ENCODE assay signal across 8 mouse cellular contexts in genomic region chr10:95415159-95415532, GRCm38 (mm10). TPM values are rescaled to one million over a fixed set of nuclear protein-coding genes. Genes with fewer than 3 reads are reported as not detected.
DNase-seq lines count a peak whose midpoint lies in the region; ATAC-seq and TF ChIP-seq lines count a peak whose summit lies in the region.

No protein-coding gene starts in this region.

- H3K36me3 ChIP-seq in heart, embryonic 16.5 days (ENCODE audit: control insufficient read depth, insufficient read depth) = peaks cover 11% of the 10 kb centered on the region; the same call in 1 of the 2 replicates
- no peaks in the 10 kb centered on the region for H3K36me3 ChIP-seq in liver, embryonic 11.5 days (ENCODE audit: control insufficient read depth, insufficient read depth, low read length)
- peaks cover 6% of the 10 kb centered on the region; the same call in 1 of the 2 replicates for H3K36me3 ChIP-seq in neural tube, embryonic 15.5 days

- no peak for DNase-seq in layer of hippocampus, adult 2 months (ENCODE audit: low spot score in 2 of 2)
- no peak for DNase-seq in layer of hippocampus, adult 9-10 months (ENCODE audit: low spot score)
- DNase-seq in liver, embryonic 11.5 days (ENCODE audit: low spot score) = no peak
- no peak for DNase-seq in layer of hippocampus, adult 9-11 months

- H3K4me2 ChIP-seq in heart, embryonic 16.5 days (ENCODE audit: low read depth, low read length) = peak overlapping the region; percentile 89
- H3K4me2 ChIP-seq in liver, embryonic 11.5 days = peak overlapping the region; percentile 99
- peak overlapping the region; percentile 97 for H3K4me2 ChIP-seq in neural tube, embryonic 15.5 days

- H3K4me3 ChIP-seq in layer of hippocampus, adult 2 months = peak overlapping the region; percentile 79
- peak overlapping the region; percentile 84 for H3K4me3 ChIP-seq in brown adipose tissue, adult 24 weeks (ENCODE audit: insufficient read depth, low read depth, low read length)
- peak overlapping the region; percentile 63 for H3K4me3 ChIP-seq in heart, embryonic 16.5 days (ENCODE audit: low read length)
- peak overlapping the region; percentile 78 for H3K4me3 ChIP-seq in liver, embryonic 11.5 days (ENCODE audit: low read depth, low read length)
- H3K4me3 ChIP-seq in neural tube, embryonic 15.5 days (replicated peaks) = peak overlapping the region; percentile 90

- H3K4me1 ChIP-seq in brown adipose tissue, adult 24 weeks (ENCODE audit: control insufficient read depth, insufficient read depth, insufficient read length, low read length) = no peaks in the 10 kb centered on the region
- H3K4me1 ChIP-seq in heart, embryonic 16.5 days (ENCODE audit: control insufficient read depth, insufficient read depth, low read length) = peaks cover 8% of the 10 kb centered on the region
- peaks cover 15% of the 10 kb centered on the region for H3K4me1 ChIP-seq in liver, embryonic 11.5 days (replicated peaks; ENCODE audit: control insufficient read depth, insufficient read depth, low read length)
- H3K4me1 ChIP-seq in neural tube, embryonic 15.5 days = peaks cover 43% of the 10 kb centered on the region

- H3K27ac ChIP-seq in layer of hippocampus, adult 2 months = peak overlapping the region; percentile 83
- peak overlapping the region; percentile 1; the same call in 1 of the 2 replicates for H3K27ac ChIP-seq in brown adipose tissue, adult 24 weeks (replicated peaks; ENCODE audit: low read depth, low read length)
- H3K27ac ChIP-seq in heart, embryonic 16.5 days (ENCODE audit: low read length) = peak overlapping the region; percentile 76
- H3K27ac ChIP-seq in liver, embryonic 11.5 days (ENCODE audit: low read depth, low read length) = no peak overlapping the region
- peak overlapping the region; percentile 93 for H3K27ac ChIP-seq in neural tube, embryonic 15.5 days (replicated peaks)

- no peak for ATAC-seq in heart, embryonic 16.5 days (replicated peaks; ENCODE audit: extremely low read depth, insufficient read depth, low FRiP score)
- ATAC-seq in liver, embryonic 11.5 days (replicated peaks; ENCODE audit: low FRiP score) = no peak
- ATAC-seq in neural tube, embryonic 15.5 days (ENCODE audit: low FRiP score) = 0 out of 2 replicates have a peak, but pooled peaks have one; percentile 0
- no peak for ATAC-seq in granulocyte monocyte progenitor cell, adult 5-6 weeks (replicated peaks; ENCODE audit: poor library complexity, severe bottlenecking)

- WGBS in heart, embryonic 16.5 days = 0% methylated on average over 15 of the region's 15 CpGs
- 1% methylated on average over 15 of the region's 15 CpGs for WGBS in liver, embryonic 11.5 days
- WGBS in neural tube, embryonic 15.5 days = under 1% methylated on average over 15 of the region's 15 CpGs

- no peak for TF ChIP-seq CTCF in layer of hippocampus, adult 2 months (conservative IDR thresholded peaks at IDR 0.05)

- H3K27me3 ChIP-seq in heart, embryonic 16.5 days (ENCODE audit: control insufficient read depth, insufficient read depth, low read length) = no peaks in the 10 kb centered on the region; the same call in 1 of the 2 replicates
- H3K27me3 ChIP-seq in liver, embryonic 11.5 days (replicated peaks; ENCODE audit: control insufficient read depth, insufficient read depth, low read length) = peaks cover 36% of the 10 kb centered on the region
- no peaks in the 10 kb centered on the region for H3K27me3 ChIP-seq in neural tube, embryonic 15.5 days (replicated peaks)

- peak overlapping the region; percentile 72 for H3K9ac ChIP-seq in heart, embryonic 16.5 days (ENCODE audit: low read length)
- peak overlapping the region; percentile 85 for H3K9ac ChIP-seq in liver, embryonic 11.5 days (ENCODE audit: low read depth, low read length)
- H3K9ac ChIP-seq in neural tube, embryonic 15.5 days (replicated peaks) = peak overlapping the region; percentile 90

- H3K9me3 ChIP-seq in heart, embryonic 16.5 days (replicated peaks; ENCODE audit: control insufficient read depth, low read length) = no peaks in the 10 kb centered on the region
- H3K9me3 ChIP-seq in liver, embryonic 11.5 days (ENCODE audit: control insufficient read depth, low read length) = no peaks in the 10 kb centered on the region
- H3K9me3 ChIP-seq in neural tube, embryonic 15.5 days (replicated peaks) = no peaks in the 10 kb centered on the region

RNA-seq across cellular contexts. Expression of gene Socs2, which starts 1.8 kb away (rescaled TPM):
- 10 to 100 TPM; 28.8 to 36.3 TPM for total RNA-seq in layer of hippocampus, adult 2 months (2021)
- 2.5 and 3.4 TPM in 2 replicates for polyA plus RNA-seq in brown adipose tissue, adult 24 weeks (2012; ENCODE audit: insufficient read depth, insufficient read length, missing spikeins)
- 33.9 and 40.8 TPM in 2 replicates for polyA plus RNA-seq in heart, embryonic 16.5 days (2015; fragmentation: Nextera tagmentation; extraction: Ambion mirVana)
- polyA plus RNA-seq in liver, embryonic 11.5 days (2014; fragmentation: Nextera tagmentation; extraction: Ambion mirVana) = 19.4 and 21.1 TPM in 2 replicates
- 106 and 126 TPM in 2 replicates for polyA plus RNA-seq in neural tube, embryonic 15.5 days (2015; fragmentation: Nextera tagmentation; extraction: Ambion mirVana)
- total RNA-seq in granulocyte monocyte progenitor cell, adult 5-6 weeks (2014; fragmentation: Nextera tagmentation) = not detected in 2 replicates
- not detected in 2 replicates for total RNA-seq in granulocyte monocyte progenitor cell, adult 5-6 weeks (2017)
